Mouse (Mus musculus): ENCODE measurements at regions not wholly inside any gene's neighbourhood (a gene's known extent, or its start where the extent isn't known, plus 50 kb on each side); places are given as distances from the start of the nearest gene placed in this dataset.

DNA sequence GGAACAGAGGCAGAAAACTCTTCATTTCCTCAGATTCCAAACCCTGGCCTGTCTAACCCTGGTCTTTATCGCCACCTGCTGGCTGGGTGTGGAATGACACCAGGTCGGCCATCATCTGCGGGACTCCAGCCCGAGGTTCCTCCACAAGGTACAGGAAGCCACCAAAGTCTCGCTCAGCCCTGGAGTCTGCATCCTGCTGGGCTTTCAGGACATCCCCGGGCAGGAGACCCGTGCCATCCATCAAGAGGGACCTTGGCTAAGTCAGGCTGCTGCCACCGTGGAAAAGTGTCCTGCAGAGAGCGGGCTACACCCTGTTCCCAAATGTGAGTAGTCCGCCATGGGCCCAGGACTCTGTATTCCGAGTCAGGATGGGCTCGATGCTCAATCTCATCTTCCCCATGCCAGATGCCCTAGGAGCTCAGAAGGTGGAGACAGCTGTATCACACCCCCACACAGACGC lies 74.4 kb upstream of the Larp1 start:
- Histone ChIP-seq H3K4me1 (ENCODE audit: control insufficient read depth, insufficient read depth, low read length) (no peaks in the 10 kb centered on the region), H3K36me3 (ENCODE audit: control insufficient read depth, insufficient read depth, low read length) (no peaks in the 10 kb centered on the region), H3K9me3 (ENCODE audit: control insufficient read depth, low read length) (no peaks in the 10 kb centered on the region), H3K27me3 (ENCODE audit: control insufficient read depth, insufficient read depth, low read length) (no peaks in the 10 kb centered on the region), H3K9ac (ENCODE audit: low read depth, low read length, severe bottlenecking) (peak overlapping the region; percentile 54; the same call in 1 of the 2 replicates), H3K27ac (replicated peaks; ENCODE audit: low read depth, low read length) (no peak overlapping the region), H3K4me2 (replicated peaks; ENCODE audit: low read depth, low read length, severe bottlenecking) (peak overlapping the region; percentile 60), H3K4me3 (replicated peaks; ENCODE audit: low read length) (peak overlapping the region; percentile 21)
- TF ChIP-seq POLR2A (IDR thresholded peaks at IDR 0.05; ENCODE audit: borderline replicate concordance, extremely low read depth, insufficient read depth, insufficient read length): no peak
- 17% methylated on average over 13 of the region's 13 CpGs for WGBS
- ATAC-seq (ENCODE audit: low FRiP score, low read depth): peak; percentile 61; the same call in 1 of the 2 replicates
- DNase-seq (ENCODE audit: low spot score): peak; percentile 63

DNA sequence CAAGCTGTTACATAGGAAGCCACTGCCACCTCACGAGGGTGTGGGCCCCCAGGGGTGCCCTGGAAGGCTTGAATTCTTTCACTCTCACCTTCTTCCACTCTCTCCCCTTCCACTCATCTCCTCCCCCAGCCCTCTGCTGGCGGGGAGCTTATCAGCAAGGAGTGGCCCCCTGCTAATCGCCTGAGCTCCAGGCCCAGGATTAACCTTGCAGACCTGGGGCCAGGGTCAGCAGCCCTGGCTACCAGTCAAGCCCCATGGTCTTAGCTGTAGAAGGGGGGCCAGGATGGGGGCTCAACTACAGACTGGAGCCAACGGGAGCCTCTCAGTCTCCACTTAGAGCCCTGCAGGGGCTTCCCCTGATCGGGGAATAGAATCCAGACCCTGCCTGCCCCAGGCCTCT lies 75.8 kb upstream of the Larp1 start:
- Histone ChIP-seq H3K4me1 (ENCODE audit: control insufficient read depth, insufficient read depth, low read length) (no peaks in the 10 kb centered on the region), H3K27me3 (ENCODE audit: control insufficient read depth, insufficient read depth, low read length) (no peaks in the 10 kb centered on the region), H3K9me3 (ENCODE audit: control insufficient read depth, low read length) (no peaks in the 10 kb centered on the region), H3K4me3 (replicated peaks; ENCODE audit: low read length) (no peak overlapping the region), H3K9ac (ENCODE audit: low read depth, low read length, severe bottlenecking) (no peak overlapping the region), H3K4me2 (replicated peaks; ENCODE audit: low read depth, low read length, severe bottlenecking) (no peak overlapping the region), H3K27ac (replicated peaks; ENCODE audit: low read depth, low read length) (no peak overlapping the region), H3K36me3 (ENCODE audit: control insufficient read depth, insufficient read depth, low read length) (no peaks in the 10 kb centered on the region)
- no peak for TF ChIP-seq POLR2A (IDR thresholded peaks at IDR 0.05; ENCODE audit: borderline replicate concordance, extremely low read depth, insufficient read depth, insufficient read length)
- DNase-seq (ENCODE audit: low spot score) (no peak), ATAC-seq (ENCODE audit: low FRiP score, low read depth) (no peak)
- WGBS: 21% methylated on average over 4 of the region's 5 CpGs

DNA sequence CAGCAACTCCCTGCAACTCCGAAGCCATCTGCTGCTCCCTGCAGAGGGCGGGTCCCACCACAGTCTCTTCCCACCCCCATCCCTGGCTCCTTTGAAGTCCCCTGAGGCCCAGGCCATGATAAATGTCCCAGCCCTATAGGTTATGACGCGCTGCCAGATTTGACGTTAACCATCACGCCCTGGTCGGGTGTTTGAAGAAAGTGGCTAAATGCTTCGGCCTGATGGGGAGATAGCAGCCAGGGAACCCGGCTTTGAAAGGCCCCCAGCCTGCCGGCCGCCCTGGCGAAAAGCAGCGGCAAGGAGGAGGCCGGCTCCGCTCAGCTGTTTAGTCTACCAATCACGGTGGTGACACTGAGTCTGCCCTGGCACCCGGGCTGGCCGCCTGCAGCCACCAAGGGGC lies 79.4 kb upstream of the Larp1 start:
- no peaks in the 10 kb centered on the region for H3K27me3 ChIP-seq (ENCODE audit: control insufficient read depth, insufficient read depth, low read length)
- no peaks in the 10 kb centered on the region for H3K9me3 ChIP-seq (ENCODE audit: control insufficient read depth, low read length)
- H3K4me1 ChIP-seq (ENCODE audit: control insufficient read depth, insufficient read depth, low read length): no peaks in the 10 kb centered on the region
- no peak overlapping the region for H3K9ac ChIP-seq (ENCODE audit: low read depth, low read length, severe bottlenecking)
- no peak overlapping the region for H3K27ac ChIP-seq (replicated peaks; ENCODE audit: low read depth, low read length)
- no peak overlapping the region for H3K4me3 ChIP-seq (replicated peaks; ENCODE audit: low read length)
- TF ChIP-seq POLR2A (IDR thresholded peaks at IDR 0.05; ENCODE audit: borderline replicate concordance, extremely low read depth, insufficient read depth, insufficient read length): no peak
- H3K36me3 ChIP-seq (ENCODE audit: control insufficient read depth, insufficient read depth, low read length): no peaks in the 10 kb centered on the region
- no peak overlapping the region for H3K4me2 ChIP-seq (replicated peaks; ENCODE audit: low read depth, low read length, severe bottlenecking)
- ATAC-seq (ENCODE audit: low FRiP score, low read depth) (no peak), DNase-seq (ENCODE audit: low spot score) (no peak)
- 8% methylated on average over 17 of the region's 18 CpGs for WGBS

DNA sequence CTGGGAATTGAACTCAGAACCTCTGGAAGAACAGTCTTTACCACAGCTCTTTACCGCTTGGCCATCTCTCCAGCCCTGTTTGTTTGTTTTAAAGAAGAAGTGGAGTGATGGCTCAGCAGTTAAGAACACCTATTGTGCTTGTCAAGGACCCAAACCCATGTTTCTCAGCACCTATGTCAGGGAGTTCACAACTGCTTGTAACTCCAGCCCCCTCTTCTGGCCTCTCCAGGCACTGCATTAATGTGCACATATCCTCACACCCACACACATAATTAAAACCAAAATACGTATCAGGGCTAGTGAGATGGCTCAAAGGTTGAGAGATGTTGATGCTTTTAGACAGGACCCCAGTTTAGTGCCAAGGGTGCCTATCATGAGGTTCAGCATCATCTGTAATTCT lies 87.6 kb upstream of the Hand1 start:
- no peak overlapping the region for H3K27ac ChIP-seq (replicated peaks; ENCODE audit: low read depth, low read length)
- no peak overlapping the region for H3K4me3 ChIP-seq (replicated peaks; ENCODE audit: low read length)
- H3K9ac ChIP-seq (ENCODE audit: low read depth, low read length, severe bottlenecking): no peak overlapping the region
- H3K9me3 ChIP-seq (ENCODE audit: control insufficient read depth, low read length): no peaks in the 10 kb centered on the region
- ATAC-seq (ENCODE audit: low FRiP score, low read depth) (no peak), DNase-seq (ENCODE audit: low spot score) (no peak)
- H3K27me3 ChIP-seq (ENCODE audit: control insufficient read depth, insufficient read depth, low read length): no peaks in the 10 kb centered on the region
- TF ChIP-seq POLR2A (IDR thresholded peaks at IDR 0.05; ENCODE audit: borderline replicate concordance, extremely low read depth, insufficient read depth, insufficient read length): no peak
- H3K36me3 ChIP-seq (ENCODE audit: control insufficient read depth, insufficient read depth, low read length): no peaks in the 10 kb centered on the region
- WGBS: 92% methylated on average over 2 of the region's 2 CpGs
- no peak overlapping the region for H3K4me2 ChIP-seq (replicated peaks; ENCODE audit: low read depth, low read length, severe bottlenecking)
- H3K4me1 ChIP-seq (ENCODE audit: control insufficient read depth, insufficient read depth, low read length): no peaks in the 10 kb centered on the region

DNA sequence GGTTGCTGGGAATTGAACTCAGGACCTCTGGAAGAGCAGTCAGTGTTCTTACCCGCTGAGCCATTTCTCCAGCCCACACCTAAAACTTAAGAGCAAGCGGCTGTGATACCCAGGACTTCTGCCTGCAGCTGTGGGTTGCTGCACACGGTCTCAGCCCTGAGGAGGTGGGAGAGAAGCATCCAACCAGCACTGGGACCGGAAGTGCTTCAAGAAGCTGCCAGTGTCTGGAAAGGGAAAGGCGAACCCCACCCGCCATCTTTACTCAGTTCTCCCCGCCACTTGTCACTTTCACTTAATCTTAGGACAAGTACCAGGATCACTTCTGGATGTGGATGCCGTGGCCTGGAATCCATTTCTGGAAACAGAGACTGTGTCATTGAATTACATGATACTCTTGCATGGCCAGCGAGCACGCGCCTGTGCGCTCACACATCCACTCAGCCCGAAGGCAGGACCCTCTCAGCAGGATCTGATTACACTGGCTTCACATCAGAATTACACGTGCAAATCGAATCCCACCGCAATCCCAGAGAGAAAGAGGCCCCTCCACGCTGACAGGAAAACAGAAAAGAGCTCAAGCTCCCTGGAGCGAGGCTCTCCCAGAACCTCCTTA lies 85.9 kb upstream of the Hand1 start:
- Histone ChIP-seq H3K9me3 (ENCODE audit: control insufficient read depth, low read length) (no peaks in the 10 kb centered on the region), H3K4me2 (replicated peaks; ENCODE audit: low read depth, low read length, severe bottlenecking) (no peak overlapping the region), H3K4me3 (replicated peaks; ENCODE audit: low read length) (no peak overlapping the region), H3K27ac (replicated peaks; ENCODE audit: low read depth, low read length) (no peak overlapping the region), H3K36me3 (ENCODE audit: control insufficient read depth, insufficient read depth, low read length) (no peaks in the 10 kb centered on the region), H3K27me3 (ENCODE audit: control insufficient read depth, insufficient read depth, low read length) (no peaks in the 10 kb centered on the region), H3K9ac (ENCODE audit: low read depth, low read length, severe bottlenecking) (no peak overlapping the region), H3K4me1 (ENCODE audit: control insufficient read depth, insufficient read depth, low read length) (no peaks in the 10 kb centered on the region)
- WGBS: 75% methylated on average over 18 of the region's 18 CpGs
- no peak for DNase-seq (ENCODE audit: low spot score)
- no peak; the same call in 1 of the 2 replicates for ATAC-seq (ENCODE audit: low FRiP score, low read depth)
- TF ChIP-seq POLR2A (IDR thresholded peaks at IDR 0.05; ENCODE audit: borderline replicate concordance, extremely low read depth, insufficient read depth, insufficient read length): no peak
